Mouse (Mus musculus): Measurements from ENCODE around the gene Shank3.

Gene Shank3

GRCm38 (mm10) chr15:89498961-89499688 is at the start of gene Shank3:
TSS of gene Shank3 (plus strand) at chr15:89499623.
- DNase-seq (ENCODE audit: low read depth, low spot score) = no peak

- peak; percentile 84 for DNase-seq (ENCODE audit: low read depth, low spot score)
These were observed 46.2 kb upstream of the Shank3 start for GRCm38 (mm10) chr15:89452906-89453864.

- peak; percentile 84 for DNase-seq (ENCODE audit: low read depth, low spot score)
These were observed 45.5 kb upstream of the Shank3 start, which contains the start of gene Mapk8ip2 for GRCm38 (mm10) chr15:89453865-89454478. TSS of gene Mapk8ip2 (plus strand) at chr15:89453913.

GRCm38 (mm10) chr15:89454857-89455256 is 44.6 kb upstream of the Shank3 start:
- DNase-seq (ENCODE audit: low read depth, low spot score) = no peak

- DNase-seq (ENCODE audit: low read depth, low spot score) = no peak
These were observed 43.8 kb upstream of the Shank3 start for GRCm38 (mm10) chr15:89455642-89456041.

DNA sequence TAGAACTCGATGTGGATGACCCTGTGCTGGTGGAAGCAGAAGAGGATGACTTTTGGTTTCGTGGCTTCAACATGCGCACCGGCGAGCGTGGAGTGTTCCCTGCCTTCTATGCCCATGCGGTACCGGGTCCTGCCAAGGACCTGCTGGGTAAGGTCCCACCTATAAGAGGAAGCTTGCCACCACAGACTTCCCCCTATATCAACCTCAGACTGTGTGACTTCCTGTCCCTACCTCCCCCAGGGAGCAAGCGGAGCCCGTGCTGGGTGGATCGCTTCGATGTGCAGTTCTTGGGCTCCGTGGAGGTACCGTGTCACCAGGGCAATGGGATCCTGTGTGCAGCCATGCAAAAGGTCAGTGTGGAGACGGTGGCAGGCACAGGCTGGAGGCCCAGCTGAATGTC is 40.5 kb upstream of the Shank3 start:
- DNase-seq (ENCODE audit: low read depth, low spot score) = no peak

DNA sequence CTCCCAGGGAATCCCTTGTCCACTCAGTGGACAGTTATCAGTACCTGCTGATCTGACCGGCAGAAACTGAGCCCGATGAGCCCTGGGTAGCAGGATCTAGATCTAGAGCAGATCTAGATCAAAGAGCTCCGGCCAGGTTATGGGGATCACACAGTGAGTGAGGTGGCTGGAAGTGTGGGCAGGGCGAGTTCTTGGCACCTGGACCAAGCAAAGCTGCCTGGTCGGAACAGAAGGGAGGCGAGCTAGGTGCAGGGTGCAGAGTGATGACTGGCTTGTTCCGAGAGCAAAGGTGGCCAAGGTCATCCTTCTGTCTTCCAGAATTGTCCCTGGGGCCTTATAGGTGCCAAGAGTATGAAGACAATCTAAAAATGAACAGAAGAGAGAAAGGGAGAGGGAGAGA is 39.6 kb upstream of the Shank3 start:
- no peak for DNase-seq (ENCODE audit: low read depth, low spot score)

DNA sequence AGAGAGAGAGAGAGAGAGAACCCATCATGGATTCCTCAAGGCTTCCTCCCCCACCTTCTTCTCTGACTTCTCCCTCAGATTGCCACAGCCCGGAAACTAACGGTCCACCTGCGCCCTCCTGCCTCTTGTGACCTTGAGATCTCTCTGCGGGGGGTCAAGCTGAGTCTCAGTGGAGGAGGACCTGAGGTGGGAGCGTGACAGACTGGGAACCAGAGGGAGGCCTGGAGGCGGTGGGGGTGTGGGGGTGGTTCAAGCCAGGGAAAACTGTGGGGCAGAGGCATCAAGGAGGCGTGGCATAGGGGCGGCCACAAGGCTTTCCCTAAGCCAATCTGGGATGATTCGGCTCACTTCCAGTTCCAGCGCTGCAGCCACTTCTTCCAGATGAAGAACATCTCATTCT is 39.1 kb upstream of the Shank3 start:
- DNase-seq (ENCODE audit: low read depth, low spot score) = peak; percentile 67

DNA sequence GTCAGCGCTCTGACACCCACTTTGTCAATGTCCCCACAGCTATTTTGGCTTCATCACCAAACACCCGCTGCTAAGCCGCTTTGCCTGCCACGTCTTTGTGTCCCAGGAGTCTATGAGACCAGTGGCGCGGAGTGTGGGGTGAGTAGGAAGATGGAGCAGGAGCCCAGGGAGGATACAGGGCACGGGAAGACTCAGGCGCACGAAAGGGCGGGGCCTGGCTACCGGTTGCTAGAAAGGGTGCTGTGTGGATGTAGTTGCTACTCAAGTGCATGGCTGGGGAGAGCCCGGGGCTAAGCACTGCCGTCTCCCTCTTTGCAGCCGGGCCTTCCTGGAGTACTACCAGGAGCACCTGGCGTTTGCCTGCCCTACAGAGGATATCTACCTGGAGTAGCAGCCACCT is 38.1 kb upstream of the Shank3 start:
- DNase-seq (ENCODE audit: low read depth, low spot score) = no peak

- no peak for DNase-seq (ENCODE audit: low read depth, low spot score)
These were observed 37.2 kb upstream of the Shank3 start for GRCm38 (mm10) chr15:89462176-89462575.

DNA sequence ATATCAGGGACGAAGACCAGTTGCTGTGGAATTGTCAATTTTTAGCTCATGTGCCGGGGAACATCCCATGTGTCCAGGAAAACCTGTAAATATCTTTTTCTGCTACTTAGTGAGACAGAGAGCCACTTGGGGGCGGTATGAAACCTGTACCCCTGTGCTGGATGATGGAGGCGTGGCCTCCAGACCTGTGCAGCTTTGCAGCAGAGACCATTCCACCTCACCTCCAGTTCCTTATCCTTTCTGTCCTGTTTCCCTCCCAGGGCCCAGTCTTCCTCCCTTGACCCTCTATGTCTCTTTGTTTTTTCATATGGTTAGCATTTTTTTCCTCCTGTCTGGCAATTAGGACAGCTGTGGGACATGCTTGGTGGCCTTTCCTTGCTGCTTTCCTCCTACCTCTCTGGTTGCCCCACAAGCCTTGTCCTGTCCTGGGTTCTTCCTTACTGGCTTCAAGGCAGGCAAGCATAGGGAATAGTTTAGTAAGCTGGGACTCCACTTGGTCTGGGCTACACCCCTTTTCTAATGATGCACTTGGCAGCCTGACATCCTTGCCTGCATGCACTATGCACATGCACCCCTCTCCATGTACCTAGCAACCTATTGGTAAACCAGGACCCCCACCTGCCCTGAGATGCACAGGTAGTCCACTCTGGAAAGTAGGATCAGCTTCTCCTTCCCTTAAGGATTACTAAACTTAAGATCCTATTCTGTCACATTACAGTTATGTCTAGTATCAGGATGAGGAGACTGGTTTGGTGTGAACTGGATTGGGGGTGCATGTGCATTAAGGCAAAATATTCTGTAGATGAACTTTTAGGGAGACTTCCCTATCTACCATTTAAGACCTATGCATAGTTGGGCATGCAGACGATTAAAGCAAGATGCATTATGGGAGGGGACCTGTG is 35.8 kb upstream of the Shank3 start:
- peak; percentile 66 for DNase-seq (ENCODE audit: low read depth, low spot score)

DNA sequence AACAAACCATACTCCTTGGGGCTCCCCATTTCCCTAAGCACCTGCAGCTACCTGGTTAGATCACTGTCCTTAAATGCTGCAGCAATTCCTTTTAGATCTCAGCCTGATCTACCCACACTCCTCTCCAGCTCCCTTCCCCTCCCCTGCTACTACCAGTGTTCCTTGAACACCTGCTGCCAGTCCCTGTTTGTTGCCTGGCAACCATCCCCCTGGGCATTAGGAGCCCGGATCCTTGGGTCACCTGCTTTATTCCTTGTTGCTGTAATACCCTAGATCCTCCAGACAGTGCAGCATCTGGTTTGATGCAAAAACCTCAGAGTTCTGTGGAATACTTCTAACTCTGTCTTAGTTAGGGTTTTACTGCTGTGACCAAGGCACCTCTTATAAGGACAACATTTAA is 34.4 kb upstream of the Shank3 start:
- DNase-seq (ENCODE audit: low read depth, low spot score) = peak; percentile 58

GRCm38 (mm10) chr15:89468577-89468976 is 30.8 kb upstream of the Shank3 start:
- DNase-seq (ENCODE audit: low read depth, low spot score) = peak; percentile 64

- no peak for DNase-seq (ENCODE audit: low read depth, low spot score)
These were observed 27.9 kb upstream of the Shank3 start for GRCm38 (mm10) chr15:89471476-89471875.

- no peak for DNase-seq (ENCODE audit: low read depth, low spot score)
These were observed 26.1 kb upstream of the Shank3 start for GRCm38 (mm10) chr15:89473370-89473769.

DNA sequence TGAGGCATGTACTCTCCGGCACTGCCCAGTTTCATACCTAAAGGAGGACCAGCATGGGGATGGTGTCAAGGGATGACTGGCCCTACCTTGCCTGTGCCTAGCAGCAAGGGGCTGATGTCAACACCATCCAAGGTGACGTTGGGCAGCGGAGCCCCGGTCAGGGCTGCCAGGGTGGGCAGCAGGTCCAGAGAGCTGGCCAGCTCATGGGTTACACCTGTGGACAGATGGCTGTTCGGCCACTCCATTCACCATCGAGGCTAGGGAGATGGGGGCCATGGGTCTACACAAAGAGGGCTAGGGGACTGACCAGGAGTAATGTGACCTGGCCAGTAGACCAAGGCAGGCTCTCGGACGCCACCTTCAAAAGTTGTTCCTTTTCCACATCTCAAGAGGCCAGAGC is 25.5 kb upstream of the Shank3 start:
- DNase-seq (ENCODE audit: low read depth, low spot score) = no peak

GRCm38 (mm10) chr15:89474596-89475292 is 24.7 kb upstream of the Shank3 start:
- no peak for DNase-seq (ENCODE audit: low read depth, low spot score)

- DNase-seq (ENCODE audit: low read depth, low spot score) = no peak
These were observed 24.2 kb upstream of the Shank3 start for GRCm38 (mm10) chr15:89475293-89475600.

- DNase-seq (ENCODE audit: low read depth, low spot score) = peak; percentile 93
These were observed 23.6 kb upstream of the Shank3 start for GRCm38 (mm10) chr15:89475611-89476474.

DNA sequence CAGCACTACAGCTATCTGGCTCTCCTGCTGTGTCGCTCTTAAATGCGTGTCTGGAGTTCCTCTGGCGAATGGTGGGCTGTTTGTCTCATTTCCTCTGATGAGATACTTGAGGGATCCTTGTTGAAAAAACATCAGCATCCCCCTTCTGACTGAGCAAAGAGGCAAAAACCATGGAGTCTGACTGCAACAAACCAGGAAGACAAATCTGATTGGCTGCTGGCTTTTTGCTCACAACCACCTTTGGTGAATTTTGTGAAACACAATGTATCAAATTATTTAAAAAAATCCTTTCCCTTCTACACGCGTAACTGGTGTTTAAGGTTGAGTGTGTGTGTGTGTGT is 23.0 kb upstream of the Shank3 start:
- DNase-seq (ENCODE audit: low read depth, low spot score) = no peak

All from ES-CJ7 (cell line).